Mouse (Mus musculus) liver, adult 2 months (tissue): ENCODE measurements around the gene Irak3.

Experiments used
- CTCF ChIP-seq: fragments of 200-500 bp; IDR thresholded peaks from 2 replicates; pipeline ENCODE4 v1.5.1; 2011; ENCODE audit warnings: low read depth, low read length, control low read depth
- POLR2A ChIP-seq: fragments of 200-500 bp; IDR thresholded peaks from 2 replicates; pipeline ENCODE4 v1.6.1; 2011; ENCODE audit warnings: low read length, control low read depth; ENCODE audit not compliant: insufficient read depth; ENCODE audit errors: extremely low read depth

GRCm38 (mm10) chr10:120201131-120201921 is 604 bp downstream of the Irak3 start, which contains the start of gene Tmbim4:
- TF ChIP-seq CTCF (no peak), POLR2A (0 out of 2 replicates have a peak, but pooled peaks have one; percentile 13)
